Mouse (Mus musculus): ENCODE results near the gene Serpina3n. TPM values are rescaled to one million over a fixed set of nuclear protein-coding genes. Genes with fewer than 3 reads are reported as not detected.

Serpina3n gene
- total and polyA plus RNA-seq, 2 experiments: 210 to 464 TPM

GRCm38 (mm10) chr12:104425591-104425990 is 19.1 kb downstream of the Serpina3n start:
- H3K4me1 ChIP-seq (ENCODE audit: control insufficient read depth, insufficient read depth, low read length): 0 out of 2 replicates have a peak, but pooled peaks cover 2% of the 10 kb centered on the region
- no peak overlapping the region for H3K4me3 ChIP-seq (ENCODE audit: insufficient read depth, low read depth, low read length)
- WGBS: 81% methylated on average over 3 of the region's 3 CpGs
- H3K79me2 ChIP-seq (ENCODE audit: control insufficient read depth, insufficient read depth, low read length): no peaks in the 10 kb centered on the region
- no peak for DNase-seq (ENCODE audit: extremely low read depth, low read depth, low spot score)
- TF ChIP-seq CTCF (IDR thresholded peaks at IDR 0.05; ENCODE audit: low read depth, low read length): no peak
- TF ChIP-seq POLR2A (IDR thresholded peaks at IDR 0.05; ENCODE audit: extremely low read depth, insufficient read depth, low read length): no peak
- no peaks in the 10 kb centered on the region for H3K36me3 ChIP-seq (ENCODE audit: control insufficient read depth, insufficient read depth, low read length)
- 0 out of 2 replicates have a peak, but pooled peaks cover 3% of the 10 kb centered on the region for H3K27me3 ChIP-seq (ENCODE audit: control insufficient read depth, insufficient read depth, low read length)
- H3K9ac ChIP-seq (ENCODE audit: low read depth, low read length): no peak overlapping the region
- H3K27ac ChIP-seq (replicated peaks; ENCODE audit: insufficient read depth, low read depth, low read length): no peak overlapping the region

- no peaks in the 10 kb centered on the region for H3K36me3 ChIP-seq (ENCODE audit: control insufficient read depth, insufficient read depth, low read length)
- H3K4me1 ChIP-seq (ENCODE audit: control insufficient read depth, insufficient read depth, low read length): 0 out of 2 replicates have a peak, but pooled peaks cover under 1% of the 10 kb centered on the region
- TF ChIP-seq POLR2A (IDR thresholded peaks at IDR 0.05; ENCODE audit: extremely low read depth, insufficient read depth, low read length) (no peak), CTCF (IDR thresholded peaks at IDR 0.05; ENCODE audit: low read depth, low read length) (peak; percentile 89)
- H3K27me3 ChIP-seq (ENCODE audit: control insufficient read depth, insufficient read depth, low read length): 0 out of 2 replicates have a peak, but pooled peaks cover 3% of the 10 kb centered on the region
- H3K27ac ChIP-seq (replicated peaks; ENCODE audit: insufficient read depth, low read depth, low read length): no peak overlapping the region
- H3K79me2 ChIP-seq (ENCODE audit: control insufficient read depth, insufficient read depth, low read length): no peaks in the 10 kb centered on the region
- DNase-seq (ENCODE audit: extremely low read depth, low read depth, low spot score): peak; percentile 38
- no peak overlapping the region for H3K9ac ChIP-seq (ENCODE audit: low read depth, low read length)
- 3% methylated on average over 7 of the region's 7 CpGs for WGBS
- no peak overlapping the region for H3K4me3 ChIP-seq (ENCODE audit: insufficient read depth, low read depth, low read length)
Observed at GRCm38 (mm10) chr12:104426915-104427314, 20.4 kb downstream of the Serpina3n start.

DNA sequence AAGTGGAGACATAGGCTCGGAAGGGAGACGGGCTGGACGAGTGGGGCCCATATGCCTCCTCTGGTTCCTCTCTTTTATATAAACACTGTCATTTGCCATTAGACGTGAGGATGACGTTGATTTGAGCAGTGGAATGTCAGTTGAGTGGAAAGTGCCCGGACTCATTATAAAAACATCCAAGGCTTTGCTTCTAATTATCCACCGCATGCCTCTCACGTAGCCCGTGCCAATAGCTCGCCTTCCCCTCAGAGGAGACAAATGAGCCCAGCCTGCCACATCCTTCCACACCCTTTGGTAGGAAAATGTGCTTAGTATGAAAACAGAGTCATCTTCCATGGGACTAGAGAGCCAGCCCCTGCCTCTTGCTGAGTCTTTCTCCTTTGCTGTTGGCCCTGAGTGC is 24.8 kb downstream of the Serpina3n start:
- H3K9ac ChIP-seq (ENCODE audit: low read depth, low read length): no peak overlapping the region
- no peaks in the 10 kb centered on the region for H3K27me3 ChIP-seq (ENCODE audit: control insufficient read depth, insufficient read depth, low read length)
- no peak for TF ChIP-seq POLR2A (IDR thresholded peaks at IDR 0.05; ENCODE audit: extremely low read depth, insufficient read depth, low read length)
- no peak for TF ChIP-seq CTCF (IDR thresholded peaks at IDR 0.05; ENCODE audit: low read depth, low read length)
- DNase-seq (ENCODE audit: extremely low read depth, low read depth, low spot score): no peak
- no peaks in the 10 kb centered on the region for H3K36me3 ChIP-seq (ENCODE audit: control insufficient read depth, insufficient read depth, low read length)
- no peak overlapping the region for H3K4me3 ChIP-seq (ENCODE audit: insufficient read depth, low read depth, low read length)
- no peaks in the 10 kb centered on the region for H3K4me1 ChIP-seq (ENCODE audit: control insufficient read depth, insufficient read depth, low read length)
- H3K27ac ChIP-seq (replicated peaks; ENCODE audit: insufficient read depth, low read depth, low read length): no peak overlapping the region
- no peaks in the 10 kb centered on the region for H3K79me2 ChIP-seq (ENCODE audit: control insufficient read depth, insufficient read depth, low read length)
- 82% methylated on average over 10 of the region's 10 CpGs for WGBS

- H3K36me3 ChIP-seq (ENCODE audit: control insufficient read depth, insufficient read depth, low read length): no peaks in the 10 kb centered on the region
- no peak for TF ChIP-seq POLR2A (IDR thresholded peaks at IDR 0.05; ENCODE audit: extremely low read depth, insufficient read depth, low read length)
- no peak for TF ChIP-seq CTCF (IDR thresholded peaks at IDR 0.05; ENCODE audit: low read depth, low read length)
- no peak overlapping the region for H3K27ac ChIP-seq (replicated peaks; ENCODE audit: insufficient read depth, low read depth, low read length)
- H3K4me1 ChIP-seq (ENCODE audit: control insufficient read depth, insufficient read depth, low read length): no peaks in the 10 kb centered on the region
- 73% methylated on average over 7 of the region's 7 CpGs for WGBS
- no peak for DNase-seq (ENCODE audit: extremely low read depth, low read depth, low spot score)
- H3K4me3 ChIP-seq (ENCODE audit: insufficient read depth, low read depth, low read length): no peak overlapping the region
- no peaks in the 10 kb centered on the region for H3K27me3 ChIP-seq (ENCODE audit: control insufficient read depth, insufficient read depth, low read length)
- no peak overlapping the region for H3K9ac ChIP-seq (ENCODE audit: low read depth, low read length)
- no peaks in the 10 kb centered on the region for H3K79me2 ChIP-seq (ENCODE audit: control insufficient read depth, insufficient read depth, low read length)
Observed at GRCm38 (mm10) chr12:104433214-104433613, 26.7 kb downstream of the Serpina3n start.

DNA sequence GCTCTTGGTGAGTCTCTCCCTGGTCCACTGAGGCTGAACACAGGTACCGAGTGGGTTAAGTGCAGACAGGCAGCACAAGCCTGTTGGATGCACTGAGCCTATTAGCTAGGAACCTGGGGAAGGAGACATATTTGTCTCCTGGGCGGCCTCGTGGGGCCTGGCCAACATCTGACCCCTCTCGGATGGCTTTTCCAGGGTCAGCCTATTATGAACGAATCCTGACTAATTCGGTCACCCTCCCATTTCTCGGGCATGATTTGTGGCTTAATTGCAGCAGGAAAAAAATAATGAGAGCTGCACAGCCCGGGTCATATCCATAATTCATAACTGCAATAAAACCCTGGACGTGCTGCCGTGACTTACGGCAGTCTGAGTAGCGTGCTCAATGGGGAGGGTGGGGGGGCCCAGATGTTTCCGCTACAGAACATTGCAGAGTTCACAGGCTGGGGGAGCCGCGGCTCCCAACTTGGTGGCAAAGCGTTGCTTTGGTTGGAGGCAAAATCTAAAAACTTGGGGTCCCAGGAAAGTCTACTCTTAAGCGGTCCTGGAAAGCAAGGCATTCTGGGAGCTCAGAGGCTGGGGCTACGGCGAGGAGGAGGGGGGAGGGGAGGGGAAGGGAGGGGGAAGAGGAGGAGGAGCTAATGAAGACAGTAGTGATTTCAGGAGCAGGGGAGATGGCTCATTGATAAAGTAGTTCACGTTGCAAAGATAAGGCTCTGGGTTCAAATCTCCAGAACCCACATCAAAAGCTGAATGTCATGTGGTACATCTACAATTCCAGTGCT is 27.6 kb downstream of the Serpina3n start:
- WGBS: 83% methylated on average over 20 of the region's 20 CpGs

More for the DNA sequence above, 27.6 kb downstream of the Serpina3n start:
- no peaks in the 10 kb centered on the region for H3K27me3 ChIP-seq (ENCODE audit: control insufficient read depth, insufficient read depth, low read length)
- no peak for TF ChIP-seq CTCF (IDR thresholded peaks at IDR 0.05; ENCODE audit: low read depth, low read length)
- no peak for TF ChIP-seq POLR2A (IDR thresholded peaks at IDR 0.05; ENCODE audit: extremely low read depth, insufficient read depth, low read length)
- H3K4me3 ChIP-seq (ENCODE audit: insufficient read depth, low read depth, low read length): no peak overlapping the region
- no peaks in the 10 kb centered on the region for H3K36me3 ChIP-seq (ENCODE audit: control insufficient read depth, insufficient read depth, low read length)
- no peak overlapping the region for H3K9ac ChIP-seq (ENCODE audit: low read depth, low read length)
- no peak for DNase-seq (ENCODE audit: extremely low read depth, low read depth, low spot score)
- H3K4me1 ChIP-seq (ENCODE audit: control insufficient read depth, insufficient read depth, low read length): no peaks in the 10 kb centered on the region
- H3K79me2 ChIP-seq (ENCODE audit: control insufficient read depth, insufficient read depth, low read length): no peaks in the 10 kb centered on the region
- no peak overlapping the region for H3K27ac ChIP-seq (replicated peaks; ENCODE audit: insufficient read depth, low read depth, low read length)

Measured in liver, adult 2 months (tissue).